Mouse (Mus musculus): ENCODE measurements around the gene Ntn1. TPM values are rescaled to one million over a fixed set of nuclear protein-coding genes. Genes with fewer than 3 reads are reported as not detected.

Ntn1 gene
- polyA plus RNA-seq, 1 experiment from 2014 or later = 67.1 TPM

GRCm38 (mm10) chr11:68384592-68385020 is 16.0 kb downstream of the Ntn1 start:
- ATAC-seq (no peak), DNase-seq (ENCODE audit: low read depth, low spot score) (no peak)
- CTCF ChIA-PET = no interaction called here
- POLR2A ChIA-PET = no interaction called here
- TF ChIP-seq CTCF (IDR thresholded peaks at IDR 0.05) = no peak
- in situ Hi-C loops (cut with MboI; ENCODE audit: low pct_unique_long_range_greater_than_20kb) = no loop called here
- H3K27me3 ChIP-seq = no peaks in the 10 kb centered on the region

GRCm38 (mm10) chr11:68384131-68384530 is 16.5 kb downstream of the Ntn1 start:
- no peak for DNase-seq (ENCODE audit: low read depth, low spot score)
- TF ChIP-seq CTCF (IDR thresholded peaks at IDR 0.05) = no peak
- ATAC-seq = no peak
- ChIA-PET CTCF (no interaction called here), POLR2A (no interaction called here)
- no peaks in the 10 kb centered on the region for H3K27me3 ChIP-seq
- in situ Hi-C loops (cut with MboI; ENCODE audit: low pct_unique_long_range_greater_than_20kb) = no loop called here

GRCm38 (mm10) chr11:68383519-68383918 is 17.1 kb downstream of the Ntn1 start:
- in situ Hi-C loops (cut with MboI; ENCODE audit: low pct_unique_long_range_greater_than_20kb) = no loop called here
- TF ChIP-seq CTCF (IDR thresholded peaks at IDR 0.05) = no peak
- ChIA-PET POLR2A (no interaction called here), CTCF (no interaction called here)
- H3K27me3 ChIP-seq = no peaks in the 10 kb centered on the region
- no peak for DNase-seq (ENCODE audit: low read depth, low spot score)
- ATAC-seq = no peak

- in situ Hi-C loops (cut with MboI; ENCODE audit: low pct_unique_long_range_greater_than_20kb) = no loop called here
- POLR2A ChIA-PET = no interaction called here
- CTCF ChIA-PET = no interaction called here
- ATAC-seq (no peak), DNase-seq (ENCODE audit: low read depth, low spot score) (no peak)
- no peak for TF ChIP-seq CTCF (IDR thresholded peaks at IDR 0.05)
- H3K27me3 ChIP-seq = no peaks in the 10 kb centered on the region
These were observed 18.8 kb downstream of the Ntn1 start for GRCm38 (mm10) chr11:68381833-68382232.

GRCm38 (mm10) chr11:68381318-68381717 is 19.3 kb downstream of the Ntn1 start:
- no peaks in the 10 kb centered on the region for H3K27me3 ChIP-seq
- no peak for ATAC-seq
- CTCF ChIA-PET = no interaction called here
- POLR2A ChIA-PET = no interaction called here
- TF ChIP-seq CTCF (IDR thresholded peaks at IDR 0.05) = no peak
- DNase-seq (ENCODE audit: low read depth, low spot score) = no peak
- in situ Hi-C loops (cut with MboI; ENCODE audit: low pct_unique_long_range_greater_than_20kb) = no loop called here

- ChIA-PET CTCF (interaction anchor here (1.1 to 1.6 kb wide), 2 partner anchors 16 to 38 kb away, joined by 3 to 4 read pairs; no protein-coding TSS in a partner anchor), POLR2A (no interaction called here)
- in situ Hi-C loops (cut with MboI; ENCODE audit: low pct_unique_long_range_greater_than_20kb) = no loop called here
- no peaks in the 10 kb centered on the region for H3K27me3 ChIP-seq
- ATAC-seq = no peak
- TF ChIP-seq CTCF (IDR thresholded peaks at IDR 0.05) = no peak
- no peak for DNase-seq (ENCODE audit: low read depth, low spot score)
These were observed 21.5 kb downstream of the Ntn1 start for GRCm38 (mm10) chr11:68378946-68379764.

GRCm38 (mm10) chr11:68378419-68378818 is 22.2 kb downstream of the Ntn1 start:
- no peaks in the 10 kb centered on the region for H3K27me3 ChIP-seq
- no peak for ATAC-seq
- no peak for TF ChIP-seq CTCF (IDR thresholded peaks at IDR 0.05)
- in situ Hi-C loops (cut with MboI; ENCODE audit: low pct_unique_long_range_greater_than_20kb) = no loop called here
- ChIA-PET POLR2A (interaction anchor here (1.5 kb wide), 1 partner anchor 36 kb away, joined by 6 read pairs; no protein-coding TSS in a partner anchor), CTCF (no interaction called here)
- DNase-seq (ENCODE audit: low read depth, low spot score) = no peak

- no peaks in the 10 kb centered on the region for H3K27me3 ChIP-seq
- POLR2A ChIA-PET = no interaction called here
- peak; percentile 53 for ATAC-seq
- DNase-seq (ENCODE audit: low read depth, low spot score) = peak; percentile 24
- in situ Hi-C loops (cut with MboI; ENCODE audit: low pct_unique_long_range_greater_than_20kb) = no loop called here
- CTCF ChIA-PET = interaction anchor here (1.0 to 1.3 kb wide), 2 partner anchors 21 to 28 kb away, joined by 3 to 5 read pairs; no protein-coding TSS in a partner anchor
- no peak for TF ChIP-seq CTCF (IDR thresholded peaks at IDR 0.05)
These were observed 27.5 kb downstream of the Ntn1 start for GRCm38 (mm10) chr11:68373105-68373504.

- TF ChIP-seq CTCF (IDR thresholded peaks at IDR 0.05) = no peak
- DNase-seq (ENCODE audit: low read depth, low spot score) = no peak
- ChIA-PET CTCF (no interaction called here), POLR2A (interaction anchor here (0.7 kb wide), 1 partner anchor 16 kb away, joined by 3 read pairs; no protein-coding TSS in a partner anchor)
- H3K27me3 ChIP-seq = no peaks in the 10 kb centered on the region
- in situ Hi-C loops (cut with MboI; ENCODE audit: low pct_unique_long_range_greater_than_20kb) = no loop called here
- no peak for ATAC-seq
These were observed 29.0 kb downstream of the Ntn1 start for GRCm38 (mm10) chr11:68371609-68372008.

- TF ChIP-seq CTCF (IDR thresholded peaks at IDR 0.05) = no peak
- CTCF ChIA-PET = no interaction called here
- DNase-seq (ENCODE audit: low read depth, low spot score) = no peak
- POLR2A ChIA-PET = interaction anchor here (0.6 kb wide), 2 partner anchors 8 to 72 kb away, joined by 3 to 5 read pairs; no protein-coding TSS in a partner anchor
- ATAC-seq = no peak
- H3K27me3 ChIP-seq = no peaks in the 10 kb centered on the region
- in situ Hi-C loops (cut with MboI; ENCODE audit: low pct_unique_long_range_greater_than_20kb) = no loop called here
These were observed 43.7 kb downstream of the Ntn1 start for GRCm38 (mm10) chr11:68356901-68357300.

- ATAC-seq (no peak), DNase-seq (ENCODE audit: low read depth, low spot score) (no peak)
- ChIA-PET CTCF (interaction anchor here (1.3 kb wide), 1 partner anchor 52 kb away, joined by 3 read pairs; no protein-coding TSS in a partner anchor), POLR2A (interaction anchor here (0.6 kb wide), 1 partner anchor 16 kb away, joined by 3 read pairs; no protein-coding TSS in a partner anchor)
- in situ Hi-C loops (cut with MboI; ENCODE audit: low pct_unique_long_range_greater_than_20kb) = no loop called here
- no peak for TF ChIP-seq CTCF (IDR thresholded peaks at IDR 0.05)
- no peaks in the 10 kb centered on the region for H3K27me3 ChIP-seq
These were observed 45.1 kb downstream of the Ntn1 start for GRCm38 (mm10) chr11:68355561-68355960.
